Mouse (Mus musculus) liver, embryonic 18 days (tissue): ENCODE measurements around the gene Gpbp1l1. TPM values are rescaled to one million over a fixed set of nuclear protein-coding genes. Genes with fewer than 3 reads are reported as not detected.

Experiments
- polyA plus RNA-seq: library from polyadenylated mRNA; depleted of rRNA; stranded (reverse); fragments of >200 nt; gene quantifications from 2 replicates; pipeline ENCODE4 v1.2.3, GENCODE M21; 2012; rRNA removed

Gene Gpbp1l1
- 26.6 TPM in 2 replicates for polyA plus RNA-seq

DNA sequence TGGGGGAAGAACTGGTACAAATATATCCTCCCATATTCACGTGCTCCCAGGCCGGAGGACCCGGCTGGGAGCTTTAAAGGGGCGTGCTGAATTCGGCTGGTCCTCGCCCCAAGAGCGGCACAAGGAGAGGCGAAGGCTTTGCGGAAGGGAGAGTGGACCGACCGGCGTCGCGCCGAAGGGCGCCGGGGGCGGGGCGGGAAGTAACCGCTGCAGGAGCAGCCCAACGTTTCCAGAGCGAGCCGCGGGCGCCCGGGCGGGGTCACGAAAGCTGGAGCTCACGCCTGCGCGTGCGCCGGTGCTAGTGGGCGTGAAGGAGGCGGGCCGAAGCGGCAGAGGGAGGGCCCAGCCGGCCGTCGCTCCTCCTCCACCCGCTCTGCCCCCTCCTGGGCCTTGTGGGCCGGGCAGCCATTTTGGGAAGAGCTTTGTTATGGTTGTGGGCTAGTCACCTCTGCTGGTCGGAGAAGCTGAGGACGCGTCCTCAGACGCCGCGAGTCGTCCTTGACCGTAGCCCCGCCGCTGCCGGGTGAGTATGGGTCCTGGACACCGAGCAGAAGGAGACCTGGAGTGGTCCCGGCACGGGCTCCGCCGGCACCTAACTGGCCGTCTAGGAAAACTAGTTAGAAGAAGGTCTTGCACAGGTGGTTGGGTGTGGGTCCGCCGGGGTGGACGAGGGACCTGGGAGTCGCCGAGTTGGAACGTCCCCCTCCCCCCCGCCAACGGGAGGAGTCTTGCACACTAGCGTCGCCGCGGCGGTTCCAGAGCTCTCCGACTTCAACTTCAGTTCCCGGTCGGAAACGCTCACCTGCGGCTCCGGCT lies at the start of gene Gpbp1l1:
Gpbp1l1 (plus strand) TSS at position 353 of the 816 bp plus-strand sequence.

DNA sequence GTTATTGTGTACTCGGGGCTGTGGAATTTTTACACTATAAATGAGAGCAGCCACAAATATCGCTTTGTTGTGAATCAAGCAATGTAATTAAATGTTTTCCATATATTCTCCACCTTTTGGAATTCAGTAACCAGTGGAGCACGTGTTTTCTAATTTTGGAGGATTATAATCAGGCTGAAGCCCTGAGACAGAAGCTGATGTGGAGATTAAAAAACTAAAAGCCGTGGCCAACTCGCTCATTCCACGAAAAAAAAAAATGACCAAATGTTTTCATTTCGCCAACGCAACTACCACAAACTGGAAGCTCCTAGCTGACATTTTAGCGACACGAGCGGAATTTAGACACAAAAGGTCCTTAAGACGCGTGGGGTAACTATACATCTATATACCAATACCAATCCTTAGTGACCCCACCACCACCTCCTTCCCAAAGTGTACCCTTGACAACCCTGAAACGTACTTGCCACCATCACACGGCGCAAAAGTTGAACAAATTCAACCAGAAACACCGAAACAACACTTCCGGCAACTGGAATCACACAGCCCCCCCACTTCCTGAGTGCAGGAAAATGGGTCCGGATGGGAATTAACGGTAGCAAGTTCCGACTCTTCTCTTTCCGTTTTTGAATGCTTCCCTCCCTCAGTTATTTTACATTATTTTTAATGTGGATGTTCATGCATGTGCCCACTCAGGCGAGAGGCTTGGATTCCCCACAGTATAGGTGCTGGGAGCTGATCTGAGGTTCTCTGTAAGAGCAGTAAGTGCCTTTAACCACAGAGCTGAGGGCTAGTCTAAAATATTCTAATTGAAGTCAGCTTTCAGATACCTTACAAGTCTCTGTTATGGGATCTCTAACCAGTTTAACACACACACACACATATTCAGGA lies 1.8 kb upstream of the Gpbp1l1 start, which contains the start of gene Tmem69:
Tmem69 (minus strand) TSS at position 524 of the 888 bp plus-strand sequence.

DNA sequence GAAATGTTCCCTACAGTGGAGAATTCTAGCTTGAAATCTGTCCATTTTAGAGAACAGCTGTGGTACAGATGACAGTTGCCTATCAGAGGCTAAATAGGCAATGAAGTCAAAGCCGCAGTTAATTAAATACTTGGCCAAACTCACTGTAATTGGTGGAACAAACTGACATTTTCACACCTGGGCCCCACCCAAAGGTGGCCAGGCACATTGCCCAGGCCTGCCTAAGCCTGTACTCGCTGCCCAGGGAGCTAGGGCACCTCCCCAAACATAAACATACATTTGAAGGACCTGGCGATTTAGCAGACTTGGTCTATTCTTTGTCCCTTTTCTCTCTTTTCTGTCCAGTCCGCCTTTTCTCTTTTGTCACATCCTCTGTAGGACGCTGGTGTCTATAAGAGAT lies 38.9 kb downstream of the Gpbp1l1 start, which contains the start of gene Ccdc17:
Ccdc17 (plus strand) TSS at position 276 of the 400 bp plus-strand sequence.

DNA sequence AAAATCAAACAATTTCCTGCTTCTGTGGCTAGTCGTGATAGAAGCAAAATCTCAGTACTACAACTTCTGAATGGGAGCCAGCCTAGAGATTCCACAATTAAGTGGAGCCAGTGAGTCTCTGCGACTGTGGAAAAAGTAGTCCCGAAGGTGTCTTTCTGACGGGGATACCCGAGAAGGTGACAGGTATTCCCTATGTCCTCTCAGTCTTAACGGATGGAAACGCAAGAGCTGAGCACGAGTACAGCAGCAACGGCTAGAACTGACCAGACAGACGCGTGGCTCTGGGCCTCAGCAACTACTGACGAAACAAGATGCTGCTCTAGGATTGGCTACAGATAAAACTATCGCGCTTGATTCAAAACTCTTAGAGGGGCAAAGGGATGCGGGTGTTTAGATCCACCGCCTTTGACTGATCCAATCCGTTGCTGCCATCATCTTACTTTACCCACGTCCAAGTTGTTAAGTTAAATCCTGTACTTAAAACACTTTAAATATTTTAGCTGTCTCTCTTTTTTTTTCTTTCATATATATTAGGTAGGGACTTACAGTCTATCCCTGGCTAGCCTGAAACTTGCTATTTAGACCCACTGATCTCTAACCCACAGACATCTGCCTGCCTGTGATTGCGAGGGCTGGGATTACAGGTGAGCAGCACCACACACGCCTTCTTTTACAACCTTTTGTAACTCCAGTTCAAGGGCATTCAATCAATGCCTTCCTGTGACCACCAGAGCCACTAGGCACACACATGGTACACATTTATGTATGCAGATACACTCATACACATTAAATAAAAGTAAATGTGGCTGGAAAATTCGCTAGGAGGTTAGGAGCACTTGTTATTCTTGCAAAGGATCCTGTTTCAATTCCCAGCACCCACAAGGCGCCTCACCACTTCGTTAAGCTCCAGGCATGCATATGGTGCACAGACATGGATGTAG lies 70.5 kb downstream of the Gpbp1l1 start, which contains the start of gene Nasp:
Nasp (minus strand) TSS at position 220 of the 941 bp plus-strand sequence.

Other genes starting within 250 kb of the Gpbp1l1 start
- 6.7 and 8.6 TPM in 2 replicates for gene Mast2, start 93.5 kb upstream of the Gpbp1l1 start, polyA plus RNA-seq
- gene Ipp, start 50.1 kb upstream of the Gpbp1l1 start, polyA plus RNA-seq, result 4.6 and 4.7 TPM in 2 replicates
- gene Tmem69, start 1.7 kb upstream of the Gpbp1l1 start, polyA plus RNA-seq, result 6.6 and 7.1 TPM in 2 replicates
- gene Ccdc17, start 39.0 kb downstream of the Gpbp1l1 start, polyA plus RNA-seq, result 3.4 and 3.9 TPM in 2 replicates
- gene Nasp, start 70.3 kb downstream of the Gpbp1l1 start, polyA plus RNA-seq, result 20.1 TPM in 2 replicates
- 277 and 296 TPM in 2 replicates for gene Akr1a1, start 94.0 kb downstream of the Gpbp1l1 start, polyA plus RNA-seq
- 463 and 613 TPM in 2 replicates for gene Prdx1, start 127.9 kb downstream of the Gpbp1l1 start, polyA plus RNA-seq
- 7.0 and 7.4 TPM in 2 replicates for gene Mmachc, start 150.7 kb downstream of the Gpbp1l1 start, polyA plus RNA-seq
- gene Ccdc163, start 150.9 kb downstream of the Gpbp1l1 start, polyA plus RNA-seq, result 17.1 and 20.6 TPM in 2 replicates
- gene Tesk2, start 163.3 kb downstream of the Gpbp1l1 start, polyA plus RNA-seq, result 4.7 and 4.9 TPM in 2 replicates
- gene Toe1, start 250.0 kb downstream of the Gpbp1l1 start, polyA plus RNA-seq, result 9.7 and 11.0 TPM in 2 replicates